ENCODE assay signal across 21 mouse cellular contexts in genomic region chr6:34919146-34919545, GRCm38 (mm10). TPM values are rescaled to one million over a fixed set of nuclear protein-coding genes. Genes with fewer than 3 reads are reported as not detected.
"Had no signal": no experiment of that assay in that cellular context is flagged by ENCODE, and none has a peak within 500 bp of the region (broad histone marks: within the 10 kb centered on the region; RNA-seq: fewer than 3 reads in every experiment).

No protein-coding gene starts in this region.

- ATAC-seq: liver, postnatal 0 days; lung, postnatal 0 days; midbrain, embryonic 13.5 days; midbrain, embryonic 15.5 days had no signal

- H3K4me3 ChIP-seq: lung, embryonic 15.5 days; megakaryocyte, embryonic 14.5 days; midbrain, embryonic 13.5 days; midbrain, embryonic 15.5 days; neural tube, embryonic 12.5 days; stomach, embryonic 15.5 days had no signal

- H3K27ac ChIP-seq: lung, embryonic 15.5 days; macrophage; midbrain, embryonic 13.5 days; midbrain, embryonic 15.5 days; neural tube, embryonic 12.5 days; stomach, embryonic 15.5 days; stomach, postnatal 0 days had no signal

- H3K9me3 ChIP-seq: lung, embryonic 15.5 days; megakaryocyte, embryonic 14.5 days; midbrain, embryonic 13.5 days; midbrain, embryonic 15.5 days; neural tube, embryonic 12.5 days; stomach, embryonic 15.5 days had no signal

- H3K36me3 ChIP-seq: lung, embryonic 15.5 days; midbrain, embryonic 13.5 days; midbrain, embryonic 15.5 days; neural tube, embryonic 12.5 days; stomach, embryonic 15.5 days had no signal

- DNase-seq: liver, postnatal 0 days; lung, adult 2 months; lung, postnatal 14 days; lung, postnatal 36 days; right cerebral cortex, postnatal 14 days; thymus, adult 18-20 months; thymus, postnatal 14 days; thymus, postnatal 36 days had no signal

- H3K27me3 ChIP-seq: lung, embryonic 15.5 days; midbrain, embryonic 13.5 days; midbrain, embryonic 15.5 days; neural tube, embryonic 12.5 days; stomach, embryonic 15.5 days had no signal

- H3K4me1 ChIP-seq: midbrain, embryonic 13.5 days; midbrain, embryonic 15.5 days; neural tube, embryonic 12.5 days; stomach, embryonic 15.5 days had no signal

RNA-seq across cellular contexts. Expression of gene Stra8, which starts 0.8 kb away (rescaled TPM):
- polyA plus RNA-seq: liver, postnatal 0 days; lung, adult 2 months; lung, embryonic 15.5 days; macrophage; midbrain, embryonic 11.5 days; midbrain, embryonic 13.5 days; midbrain, embryonic 15.5 days; midbrain, postnatal 0 days; neural tube, embryonic 12.5 days; neural tube, embryonic 14.5 days; spleen, adult 2 months; stomach, embryonic 15.5 days had no signal
